Mouse (Mus musculus): ENCODE data around the gene Senp1. TPM values are rescaled to one million over a fixed set of nuclear protein-coding genes. Genes with fewer than 3 reads are reported as not detected.

Gene Senp1
- polyA plus RNA-seq, 1 experiment from 2014 or later: 40.1 TPM

GRCm38 (mm10) chr15:98026967-98027904, 66.3 kb downstream of the Senp1 start:
- Histone ChIP-seq H3K36me3 (ENCODE audit: control insufficient read depth, insufficient read depth, low read length) (no peaks in the 10 kb centered on the region), H3K4me3 (ENCODE audit: low read depth, low read length) (no peak overlapping the region), H3K4me2 (ENCODE audit: low read depth) (no peak overlapping the region), H3K4me1 (ENCODE audit: control insufficient read depth, insufficient read depth, low read length) (peaks cover 25% of the 10 kb centered on the region), H3K9ac (ENCODE audit: low read length) (peak overlapping the region; percentile 20; the same call in 1 of the 2 replicates), H3K9me3 (ENCODE audit: control insufficient read depth, low read length) (no peaks in the 10 kb centered on the region), H3K27me3 (ENCODE audit: control insufficient read depth, insufficient read depth, low read length) (0 out of 2 replicates have a peak, but pooled peaks cover 2% of the 10 kb centered on the region), H3K27ac (ENCODE audit: low read depth, low read length) (peak overlapping the region; percentile 70)
- WGBS: 28% methylated on average over 12 of the region's 12 CpGs
- ATAC-seq (ENCODE audit: insufficient read depth, low FRiP score, low TSS enrichment) (no peak), DNase-seq (ENCODE audit: low spot score) (no peak)

- peaks cover 25% of the 10 kb centered on the region for H3K4me1 ChIP-seq (ENCODE audit: control insufficient read depth, insufficient read depth, low read length)
- H3K36me3 ChIP-seq (ENCODE audit: control insufficient read depth, insufficient read depth, low read length): no peaks in the 10 kb centered on the region
- no peak for DNase-seq (ENCODE audit: low spot score)
- H3K27ac ChIP-seq (ENCODE audit: low read depth, low read length): no peak overlapping the region
- H3K4me3 ChIP-seq (ENCODE audit: low read depth, low read length): no peak overlapping the region
- H3K4me2 ChIP-seq (ENCODE audit: low read depth): no peak overlapping the region
- 36% methylated on average over 4 of the region's 4 CpGs for WGBS
- no peaks in the 10 kb centered on the region for H3K9me3 ChIP-seq (ENCODE audit: control insufficient read depth, low read length)
- H3K9ac ChIP-seq (ENCODE audit: low read length): no peak overlapping the region
- no peak for ATAC-seq (ENCODE audit: insufficient read depth, low FRiP score, low TSS enrichment)
- H3K27me3 ChIP-seq (ENCODE audit: control insufficient read depth, insufficient read depth, low read length): 0 out of 2 replicates have a peak, but pooled peaks cover 2% of the 10 kb centered on the region
These were observed 67.9 kb downstream of the Senp1 start for GRCm38 (mm10) chr15:98025611-98026010.

DNA sequence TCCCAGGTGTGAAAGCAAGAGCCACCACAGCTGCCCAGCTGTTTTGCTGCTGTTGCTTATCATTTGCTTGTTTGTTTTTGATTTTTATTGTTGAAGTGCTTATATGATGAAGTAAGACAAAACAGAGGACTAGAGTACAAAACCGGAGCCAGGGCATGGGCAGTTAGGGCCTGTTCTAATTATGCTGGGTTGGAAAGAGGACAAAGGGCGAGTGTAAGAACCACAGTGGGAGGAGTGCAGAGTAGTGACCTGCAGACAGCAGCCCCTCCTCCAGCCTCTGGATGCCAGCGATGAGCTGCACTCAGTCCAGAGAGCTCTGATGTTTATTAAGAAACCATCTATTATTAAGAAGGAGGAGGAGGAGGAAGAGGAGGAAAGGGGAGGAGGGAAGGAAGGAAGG, 70.4 kb downstream of the Senp1 start:
- no peak overlapping the region for H3K4me2 ChIP-seq (ENCODE audit: low read depth)
- H3K36me3 ChIP-seq (ENCODE audit: control insufficient read depth, insufficient read depth, low read length): no peaks in the 10 kb centered on the region
- H3K9me3 ChIP-seq (ENCODE audit: control insufficient read depth, low read length): no peaks in the 10 kb centered on the region
- no peak overlapping the region for H3K9ac ChIP-seq (ENCODE audit: low read length)
- no peak overlapping the region for H3K27ac ChIP-seq (ENCODE audit: low read depth, low read length)
- 0 out of 2 replicates have a peak, but pooled peaks cover 2% of the 10 kb centered on the region for H3K27me3 ChIP-seq (ENCODE audit: control insufficient read depth, insufficient read depth, low read length)
- no peak overlapping the region for H3K4me3 ChIP-seq (ENCODE audit: low read depth, low read length)
- ATAC-seq (ENCODE audit: insufficient read depth, low FRiP score, low TSS enrichment): no peak
- WGBS: 19% methylated on average over 3 of the region's 3 CpGs
- H3K4me1 ChIP-seq (ENCODE audit: control insufficient read depth, insufficient read depth, low read length): peaks cover 23% of the 10 kb centered on the region
- DNase-seq (ENCODE audit: low spot score): no peak

GRCm38 (mm10) chr15:98021886-98022285, 71.7 kb downstream of the Senp1 start:
- H3K4me1 ChIP-seq (ENCODE audit: control insufficient read depth, insufficient read depth, low read length): peaks cover 16% of the 10 kb centered on the region
- H3K27ac ChIP-seq (ENCODE audit: low read depth, low read length): no peak overlapping the region
- H3K4me3 ChIP-seq (ENCODE audit: low read depth, low read length): no peak overlapping the region
- no peak overlapping the region for H3K4me2 ChIP-seq (ENCODE audit: low read depth)
- no peak overlapping the region for H3K9ac ChIP-seq (ENCODE audit: low read length)
- ATAC-seq (ENCODE audit: insufficient read depth, low FRiP score, low TSS enrichment) (no peak), DNase-seq (ENCODE audit: low spot score) (no peak)
- H3K27me3 ChIP-seq (ENCODE audit: control insufficient read depth, insufficient read depth, low read length): 0 out of 2 replicates have a peak, but pooled peaks cover 2% of the 10 kb centered on the region
- no peaks in the 10 kb centered on the region for H3K36me3 ChIP-seq (ENCODE audit: control insufficient read depth, insufficient read depth, low read length)
- no peaks in the 10 kb centered on the region for H3K9me3 ChIP-seq (ENCODE audit: control insufficient read depth, low read length)
- 23% methylated on average over 2 of the region's 2 CpGs for WGBS

- H3K27ac ChIP-seq (ENCODE audit: low read depth, low read length): no peak overlapping the region
- ATAC-seq (ENCODE audit: insufficient read depth, low FRiP score, low TSS enrichment) (no peak), DNase-seq (ENCODE audit: low spot score) (no peak)
- no peak overlapping the region for H3K4me2 ChIP-seq (ENCODE audit: low read depth)
- no peaks in the 10 kb centered on the region for H3K36me3 ChIP-seq (ENCODE audit: control insufficient read depth, insufficient read depth, low read length)
- no peaks in the 10 kb centered on the region for H3K9me3 ChIP-seq (ENCODE audit: control insufficient read depth, low read length)
- 74% methylated on average over 3 of the region's 3 CpGs for WGBS
- peaks cover 5% of the 10 kb centered on the region; the same call in 1 of the 2 replicates for H3K4me1 ChIP-seq (ENCODE audit: control insufficient read depth, insufficient read depth, low read length)
- no peaks in the 10 kb centered on the region for H3K27me3 ChIP-seq (ENCODE audit: control insufficient read depth, insufficient read depth, low read length)
- no peak overlapping the region for H3K4me3 ChIP-seq (ENCODE audit: low read depth, low read length)
- no peak overlapping the region for H3K9ac ChIP-seq (ENCODE audit: low read length)
These were observed 74.5 kb downstream of the Senp1 start for GRCm38 (mm10) chr15:98019047-98019446.

- Histone ChIP-seq H3K4me3 (ENCODE audit: low read depth, low read length) (no peak overlapping the region), H3K4me1 (ENCODE audit: control insufficient read depth, insufficient read depth, low read length) (peaks cover 5% of the 10 kb centered on the region; the same call in 1 of the 2 replicates), H3K36me3 (ENCODE audit: control insufficient read depth, insufficient read depth, low read length) (no peaks in the 10 kb centered on the region), H3K27ac (ENCODE audit: low read depth, low read length) (no peak overlapping the region), H3K27me3 (ENCODE audit: control insufficient read depth, insufficient read depth, low read length) (no peaks in the 10 kb centered on the region), H3K9me3 (ENCODE audit: control insufficient read depth, low read length) (no peaks in the 10 kb centered on the region), H3K4me2 (ENCODE audit: low read depth) (no peak overlapping the region), H3K9ac (ENCODE audit: low read length) (no peak overlapping the region)
- DNase-seq (ENCODE audit: low spot score): no peak
- WGBS: 87% methylated on average over 4 of the region's 4 CpGs
- ATAC-seq (ENCODE audit: insufficient read depth, low FRiP score, low TSS enrichment): no peak
These were observed 75.6 kb downstream of the Senp1 start for GRCm38 (mm10) chr15:98017925-98018324.

GRCm38 (mm10) chr15:98012810-98013209, 80.7 kb downstream of the Senp1 start:
- DNase-seq (ENCODE audit: low spot score) (no peak), ATAC-seq (ENCODE audit: insufficient read depth, low FRiP score, low TSS enrichment) (no peak)
- H3K9me3 ChIP-seq (ENCODE audit: control insufficient read depth, low read length): no peaks in the 10 kb centered on the region
- no peak overlapping the region for H3K9ac ChIP-seq (ENCODE audit: low read length)
- no peak overlapping the region for H3K27ac ChIP-seq (ENCODE audit: low read depth, low read length)
- H3K4me1 ChIP-seq (ENCODE audit: control insufficient read depth, insufficient read depth, low read length): peaks cover 5% of the 10 kb centered on the region; the same call in 1 of the 2 replicates
- H3K36me3 ChIP-seq (ENCODE audit: control insufficient read depth, insufficient read depth, low read length): no peaks in the 10 kb centered on the region
- no peak overlapping the region for H3K4me3 ChIP-seq (ENCODE audit: low read depth, low read length)
- H3K4me2 ChIP-seq (ENCODE audit: low read depth): no peak overlapping the region
- 73% methylated on average over 6 of the region's 6 CpGs for WGBS
- no peaks in the 10 kb centered on the region for H3K27me3 ChIP-seq (ENCODE audit: control insufficient read depth, insufficient read depth, low read length)

DNA sequence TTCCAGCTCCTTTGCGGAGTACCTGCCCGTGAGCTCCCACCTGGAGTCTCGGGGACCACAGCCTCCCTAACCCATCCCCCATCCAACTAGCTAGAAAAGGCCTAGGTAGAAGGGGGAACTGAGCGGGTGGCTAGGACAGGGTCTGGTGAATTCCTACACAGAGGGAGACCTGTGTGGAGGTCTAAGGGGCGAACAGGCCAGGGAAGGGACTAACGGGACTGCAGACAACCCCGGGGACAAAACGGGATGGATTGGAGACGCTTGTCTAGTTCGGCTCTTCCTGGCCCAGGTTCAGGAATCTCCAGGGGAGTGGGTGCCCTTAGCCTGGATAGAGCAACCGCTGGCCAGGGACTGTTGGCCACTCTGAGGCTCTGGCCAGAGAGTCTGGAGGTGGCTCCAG, 88.4 kb downstream of the Senp1 start:
- 0 out of 2 replicates have a peak, but pooled peaks cover 4% of the 10 kb centered on the region for H3K27me3 ChIP-seq (ENCODE audit: control insufficient read depth, insufficient read depth, low read length)
- H3K27ac ChIP-seq (ENCODE audit: low read depth, low read length): no peak overlapping the region
- ATAC-seq (ENCODE audit: insufficient read depth, low FRiP score, low TSS enrichment) (no peak), DNase-seq (ENCODE audit: low spot score) (no peak)
- peak overlapping the region; percentile 92 for H3K9ac ChIP-seq (ENCODE audit: low read length)
- peak overlapping the region; percentile 71 for H3K4me3 ChIP-seq (ENCODE audit: low read depth, low read length)
- no peaks in the 10 kb centered on the region for H3K36me3 ChIP-seq (ENCODE audit: control insufficient read depth, insufficient read depth, low read length)
- WGBS: 6% methylated on average over 11 of the region's 11 CpGs
- peak overlapping the region; percentile 82 for H3K4me2 ChIP-seq (ENCODE audit: low read depth)
- H3K9me3 ChIP-seq (ENCODE audit: control insufficient read depth, low read length): no peaks in the 10 kb centered on the region
- H3K4me1 ChIP-seq (ENCODE audit: control insufficient read depth, insufficient read depth, low read length): peaks cover 22% of the 10 kb centered on the region
